Mouse (Mus musculus) layer of hippocampus, adult 9-11 months (tissue): Measurements from ENCODE around the gene Vmn1r40.

Source experiments
- DNase-seq: peaks from one replicate; pipeline ENCODE4 v3.0.0; 2022

The Vmn1r40 gene

DNA sequence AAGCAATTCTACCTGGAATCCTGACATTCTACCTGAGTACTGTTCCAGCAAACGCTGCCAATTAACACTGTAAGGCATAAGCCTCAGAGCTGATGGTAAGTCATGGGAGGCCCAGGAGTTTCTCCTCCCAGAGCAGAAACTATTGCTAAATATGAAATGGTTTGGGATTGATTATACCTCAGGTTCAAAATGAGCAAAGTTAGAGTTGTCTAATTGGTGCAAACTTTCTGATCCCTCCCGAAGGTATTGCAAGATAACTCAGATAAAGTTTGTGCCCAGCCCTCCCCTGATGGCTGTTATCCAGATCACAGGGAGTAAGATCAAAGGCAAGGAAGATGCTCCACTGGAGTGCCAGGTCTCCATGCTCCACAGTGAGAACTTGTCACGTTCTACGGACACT lies at the start of gene Vmn1r40:
Vmn1r40 (plus strand) TSS at position 301 of the 400 bp plus-strand sequence.
- DNase-seq: no peak

DNA sequence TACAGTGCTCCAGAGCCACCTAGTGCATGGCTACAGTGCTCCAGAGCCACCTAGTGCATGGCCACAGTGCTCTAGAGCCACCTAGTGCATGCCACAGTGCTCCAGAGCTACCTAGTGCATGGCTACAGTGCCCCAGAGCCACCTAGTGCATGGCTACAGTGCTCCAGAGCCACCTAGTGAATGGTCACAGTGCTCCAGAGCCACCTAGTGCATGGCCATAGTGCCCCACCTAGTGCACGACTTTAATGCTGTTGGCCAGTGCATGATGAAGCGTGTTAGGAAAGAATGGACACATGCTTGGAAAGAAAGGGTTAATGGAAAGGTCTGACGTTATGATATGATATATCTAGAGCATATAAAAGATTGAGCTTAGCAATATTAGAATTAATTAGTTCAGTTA lies 49.0 kb upstream of the Vmn1r40 start:
- DNase-seq: no peak

DNA sequence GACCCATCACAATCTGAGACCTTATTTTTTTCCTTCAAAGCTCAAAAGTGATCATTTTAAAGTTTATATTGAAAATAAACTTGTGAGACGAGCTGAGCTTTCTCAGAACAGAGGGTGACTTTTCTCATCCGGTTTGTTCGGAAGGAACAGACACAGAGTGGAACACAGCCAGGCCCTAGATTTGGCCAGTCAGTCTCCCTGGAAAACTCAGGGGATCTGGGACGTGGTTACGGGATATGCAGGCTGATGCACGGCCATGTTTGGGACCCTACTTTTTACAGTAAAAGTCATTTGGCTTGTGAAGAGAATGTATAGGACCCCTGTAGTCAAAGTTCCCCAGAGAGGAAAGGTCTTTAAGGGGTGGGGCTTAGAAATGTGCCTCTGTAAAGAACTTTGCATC lies 48.4 kb upstream of the Vmn1r40 start:
- DNase-seq: no peak

DNA sequence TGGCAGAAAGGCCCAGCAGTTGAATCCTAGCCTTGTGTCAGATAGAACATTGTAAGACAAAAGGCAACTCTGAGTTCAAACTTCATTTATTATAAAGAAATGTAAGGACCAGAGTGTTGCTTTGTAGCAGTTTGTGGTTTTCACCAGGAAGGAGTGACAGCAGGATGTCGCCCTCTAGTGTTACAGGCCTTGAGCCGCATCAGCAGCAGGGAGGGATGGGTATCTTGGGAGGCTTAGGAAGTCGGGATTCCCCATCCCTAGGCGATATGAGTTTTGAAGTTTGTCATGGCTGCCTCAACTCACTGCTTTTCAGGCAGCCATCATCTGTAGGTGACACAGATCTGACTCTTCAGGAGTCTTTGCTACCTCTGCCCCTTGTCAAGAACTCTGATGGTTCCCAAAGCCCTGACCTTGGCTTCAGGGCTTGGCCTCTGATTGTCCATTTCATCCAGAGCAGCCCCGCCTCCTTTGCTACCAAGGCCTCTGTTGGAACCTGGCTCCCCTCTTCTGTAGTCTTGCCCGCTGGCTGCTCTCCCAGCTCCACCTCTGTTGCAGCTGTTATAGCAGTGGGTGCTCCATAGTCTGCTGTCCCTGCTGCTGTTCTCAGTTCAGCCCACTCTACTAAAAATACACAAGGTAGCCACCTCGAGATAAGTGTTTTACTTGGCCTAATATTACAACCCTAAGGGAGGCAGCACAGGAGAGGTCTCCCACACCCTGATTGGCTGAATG lies 47.5 kb upstream of the Vmn1r40 start:
- DNase-seq: no peak

DNA sequence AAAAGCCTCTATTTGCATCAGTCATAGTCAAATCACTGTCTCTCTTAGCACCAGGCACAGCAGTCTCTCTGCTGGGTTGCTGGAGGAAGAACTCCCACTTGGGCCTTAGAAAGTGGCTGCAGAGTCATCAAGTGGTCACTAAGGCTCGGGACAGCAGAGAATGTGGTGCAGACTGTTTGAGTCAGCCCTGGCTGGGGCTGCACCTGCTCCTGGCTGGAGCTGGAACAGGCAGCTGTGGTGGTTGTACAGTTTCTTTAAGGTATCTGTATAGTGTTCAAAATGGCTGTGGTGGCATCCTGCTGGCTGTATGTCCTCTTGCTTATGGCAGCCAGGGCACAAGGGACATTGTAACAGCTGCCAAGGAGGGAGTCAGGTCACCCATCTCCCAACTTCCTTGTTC lies 46.9 kb upstream of the Vmn1r40 start:
- no peak for DNase-seq

DNA sequence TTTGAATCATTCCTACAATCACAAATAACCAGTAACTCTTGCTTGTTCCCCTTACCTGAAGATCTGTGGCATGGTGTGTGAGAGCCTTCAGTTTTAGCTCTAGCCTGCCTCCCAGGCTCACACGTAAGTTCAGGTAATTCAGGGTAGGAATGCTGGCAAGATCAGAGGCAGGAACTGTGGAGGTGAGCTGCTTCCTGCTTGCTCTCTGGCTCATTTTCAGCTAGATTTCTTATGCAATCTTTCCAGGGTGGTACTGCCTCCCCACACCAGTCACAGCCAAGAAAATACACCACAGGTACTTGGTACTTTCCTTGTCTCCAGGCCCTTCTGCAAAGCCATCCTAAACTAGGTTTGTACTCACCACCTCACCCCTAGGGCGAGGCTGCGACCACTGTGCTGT lies 44.8 kb upstream of the Vmn1r40 start:
- DNase-seq: no peak

DNA sequence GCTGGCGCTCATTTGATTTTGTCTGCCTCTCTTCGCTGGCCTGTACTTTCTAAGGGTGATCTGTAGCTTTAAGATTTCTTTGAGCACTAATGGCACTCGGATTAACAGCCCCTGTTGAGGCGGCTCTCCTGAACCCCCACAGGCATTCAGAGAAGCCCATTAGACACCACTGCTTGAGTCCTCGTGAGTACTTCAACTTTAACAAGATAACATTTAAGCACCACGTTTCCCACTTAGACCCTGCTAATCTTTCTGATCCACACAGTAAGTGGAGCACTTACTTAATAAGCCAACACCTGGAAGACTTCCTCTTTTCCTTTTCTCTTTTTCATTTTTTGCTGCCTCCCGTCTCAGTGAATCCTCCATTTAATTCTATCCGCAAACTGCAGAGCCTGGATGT lies 42.2 kb upstream of the Vmn1r40 start:
- DNase-seq: no peak

DNA sequence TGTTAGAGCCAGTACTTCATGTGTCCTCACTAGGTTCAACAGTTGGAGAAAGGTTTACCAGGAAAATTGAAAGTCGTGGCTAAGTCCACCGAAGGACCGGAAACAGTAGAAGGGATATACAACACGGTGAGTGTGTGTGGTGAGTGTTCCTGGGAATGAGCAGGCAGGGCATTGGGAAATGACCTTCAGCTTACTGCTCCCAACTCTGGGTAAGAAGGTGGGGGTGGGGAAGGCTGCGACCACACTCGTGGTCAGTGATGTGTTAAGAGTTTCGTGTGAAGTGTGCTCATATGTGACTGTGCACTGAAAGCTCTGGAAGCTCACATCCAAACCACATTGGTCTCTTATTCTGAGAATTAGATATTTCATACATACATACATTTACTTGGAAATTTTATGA lies 41.7 kb upstream of the Vmn1r40 start:
- no peak for DNase-seq

DNA sequence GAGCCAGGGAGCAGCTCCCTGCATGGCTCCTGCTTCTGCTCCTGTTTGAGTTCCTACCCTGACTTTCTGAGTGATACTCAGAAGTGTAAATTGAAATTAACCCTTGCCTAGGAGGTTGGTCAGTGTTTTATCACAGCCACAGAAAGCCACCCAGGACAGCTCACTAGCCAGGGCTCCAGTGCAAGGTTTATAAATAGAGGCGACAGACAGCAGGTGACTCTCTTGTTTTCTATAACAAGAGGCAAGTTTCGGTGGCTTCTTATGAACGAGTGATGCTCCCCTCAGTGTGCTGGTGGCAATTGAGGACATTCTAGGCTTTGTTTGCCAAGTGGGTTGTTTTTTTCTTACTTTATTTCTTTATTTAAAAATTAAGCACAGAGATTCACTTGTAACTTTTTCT lies 40.4 kb upstream of the Vmn1r40 start:
- no peak for DNase-seq

DNA sequence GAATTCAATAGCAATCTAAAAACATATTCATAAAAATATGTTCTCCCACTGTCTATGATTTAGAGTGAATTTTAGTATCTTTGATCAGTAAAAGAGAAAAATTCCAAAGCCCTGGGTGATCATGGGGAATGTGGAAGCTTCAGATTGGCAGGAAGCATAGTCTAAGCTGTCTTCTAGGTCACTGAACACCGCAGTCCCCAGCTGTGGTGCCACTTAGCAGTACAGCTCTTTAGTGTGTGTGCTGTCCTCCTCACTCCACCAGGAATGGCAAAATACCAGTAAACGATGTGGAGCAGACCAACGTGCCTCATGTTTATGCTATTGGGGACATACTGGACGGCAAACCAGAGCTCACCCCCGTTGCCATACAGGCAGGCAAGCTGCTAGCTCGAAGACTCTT lies 37.8 kb upstream of the Vmn1r40 start:
- DNase-seq: no peak

DNA sequence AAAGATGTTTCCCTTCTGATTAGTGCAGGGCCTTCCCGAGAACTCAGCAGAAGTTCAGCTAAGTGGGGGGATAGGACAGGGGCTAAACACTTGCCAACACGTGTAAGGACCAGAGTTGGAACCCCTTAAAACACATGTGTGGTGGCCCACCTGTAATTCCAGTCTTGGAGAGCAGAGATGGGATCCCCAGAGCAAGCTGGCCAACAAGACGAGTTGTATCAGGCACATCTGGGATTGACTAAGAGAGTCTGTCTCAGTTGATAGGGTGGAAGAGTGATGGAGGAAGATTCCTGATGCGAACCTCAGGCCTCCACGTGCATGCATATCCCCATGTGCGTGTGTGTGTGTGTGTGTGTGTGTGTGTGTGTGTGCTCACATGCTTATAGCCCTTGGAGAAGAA lies 35.9 kb upstream of the Vmn1r40 start:
- no peak for DNase-seq

DNA sequence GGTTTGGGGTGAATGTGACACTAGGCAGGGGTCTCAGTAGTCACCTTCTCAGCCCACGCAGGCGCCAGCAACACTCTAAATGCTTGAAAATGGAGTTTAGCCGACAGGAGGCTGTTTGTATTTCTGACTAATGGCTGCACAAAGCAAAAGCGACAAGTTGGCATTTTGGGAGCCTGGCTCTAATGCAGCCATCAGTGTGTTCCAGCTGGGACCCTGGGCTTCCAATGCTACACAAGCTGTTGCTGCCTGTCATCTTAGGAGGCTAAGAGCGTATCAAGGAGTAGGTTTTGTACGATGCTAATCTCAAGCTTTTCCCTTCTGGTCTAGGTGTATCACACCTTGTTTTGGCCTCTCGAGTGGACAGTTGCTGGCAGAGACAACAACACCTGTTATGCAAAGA lies 34.7 kb upstream of the Vmn1r40 start:
- DNase-seq: peak; percentile 72

DNA sequence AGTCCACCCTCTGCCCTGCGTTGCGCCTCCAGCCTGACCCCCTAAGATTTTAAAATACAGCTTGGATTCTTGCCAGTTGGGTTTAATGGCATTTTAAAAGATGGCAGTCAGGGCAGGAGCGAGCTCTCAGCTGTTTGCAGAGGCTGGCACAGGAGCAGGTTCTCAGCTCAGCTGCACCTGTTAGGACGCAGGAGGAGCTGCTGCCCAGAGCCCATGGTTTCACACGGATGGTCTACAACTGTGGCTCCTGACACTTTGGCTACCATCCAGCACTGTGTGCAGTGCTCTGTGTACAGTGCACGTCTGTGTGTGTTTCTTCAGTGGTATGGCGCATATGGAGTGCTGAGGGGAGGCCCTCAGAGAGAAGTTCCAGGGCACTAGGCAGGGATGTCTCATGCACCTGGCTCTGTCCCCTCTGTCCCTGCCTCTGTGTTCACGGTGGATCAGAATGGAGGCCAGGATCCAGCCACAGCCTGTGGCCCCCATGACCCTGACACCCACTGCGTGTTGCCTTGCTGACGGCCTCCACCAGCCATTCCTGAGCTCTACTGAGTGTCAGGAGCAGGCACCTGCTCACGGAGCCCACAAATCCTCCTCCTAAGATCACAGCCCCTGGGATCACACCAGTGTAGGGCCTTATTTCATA lies 34.1 kb upstream of the Vmn1r40 start:
- DNase-seq: no peak

DNA sequence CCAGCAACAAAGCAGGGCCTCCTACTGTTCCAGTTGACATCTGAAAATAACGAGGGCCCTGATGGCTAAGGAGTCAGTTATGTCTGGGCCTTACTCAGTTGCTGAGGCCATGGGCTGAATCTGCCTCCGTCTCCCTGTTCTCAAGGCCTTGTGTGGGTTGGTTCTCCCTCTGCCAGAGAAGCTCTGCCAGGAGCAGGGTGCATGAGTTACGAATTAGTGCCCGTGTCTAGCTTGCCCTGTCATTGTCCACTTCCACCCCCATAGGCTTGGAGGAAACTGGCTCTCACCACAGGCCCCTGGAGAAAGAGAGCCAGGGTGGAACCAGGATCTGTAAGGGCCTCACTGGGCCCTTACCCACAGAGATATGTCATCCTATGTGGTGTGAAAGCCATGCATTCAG lies 28.8 kb upstream of the Vmn1r40 start:
- DNase-seq: no peak

DNA sequence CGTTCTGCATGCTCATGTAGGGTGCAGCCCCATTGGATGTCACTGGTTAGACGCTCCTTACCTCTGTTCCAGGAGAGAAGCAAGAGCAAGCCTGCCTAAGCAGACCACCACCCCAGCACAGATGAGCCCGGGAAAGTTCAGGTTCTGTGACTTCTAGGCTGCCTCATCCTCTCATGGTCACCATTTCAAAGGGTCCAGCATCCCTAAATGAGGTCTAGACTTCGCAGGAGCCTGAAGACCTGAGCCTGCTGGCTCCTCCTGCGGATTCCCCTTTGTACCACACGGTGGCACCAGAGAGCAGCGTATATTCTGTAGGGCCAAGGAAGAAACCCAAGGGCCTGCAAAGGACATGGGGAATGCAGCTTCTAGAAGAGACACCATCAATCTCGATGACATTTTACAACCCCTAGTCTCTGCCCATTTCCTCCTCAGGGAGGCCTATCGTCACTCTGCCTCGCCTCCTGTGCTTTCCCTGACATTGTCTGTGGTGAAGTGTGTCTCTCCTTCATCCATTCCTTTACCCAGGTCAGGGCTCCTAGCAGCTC lies 28.0 kb upstream of the Vmn1r40 start:
- peak; percentile 53 for DNase-seq

DNA sequence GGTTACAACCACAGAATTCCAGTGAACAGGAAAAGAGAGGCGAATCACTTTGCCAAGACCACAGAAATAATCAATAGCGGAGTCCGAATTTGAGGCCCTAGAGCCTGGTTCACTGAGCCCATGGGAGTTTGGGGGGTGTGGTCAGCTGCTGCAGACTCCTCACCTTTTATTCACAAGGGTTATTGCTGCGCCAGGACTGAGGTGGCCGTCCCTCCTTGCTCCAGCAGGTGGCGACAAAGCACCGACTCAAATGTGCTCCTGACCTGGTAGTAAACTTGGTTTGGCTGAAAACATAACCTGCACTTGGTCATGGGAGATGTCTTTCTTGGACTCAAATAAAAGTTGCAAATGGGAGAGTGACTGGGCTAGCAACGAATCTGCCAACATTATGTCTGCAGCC lies 27.2 kb upstream of the Vmn1r40 start:
- peak; percentile 58 for DNase-seq

DNA sequence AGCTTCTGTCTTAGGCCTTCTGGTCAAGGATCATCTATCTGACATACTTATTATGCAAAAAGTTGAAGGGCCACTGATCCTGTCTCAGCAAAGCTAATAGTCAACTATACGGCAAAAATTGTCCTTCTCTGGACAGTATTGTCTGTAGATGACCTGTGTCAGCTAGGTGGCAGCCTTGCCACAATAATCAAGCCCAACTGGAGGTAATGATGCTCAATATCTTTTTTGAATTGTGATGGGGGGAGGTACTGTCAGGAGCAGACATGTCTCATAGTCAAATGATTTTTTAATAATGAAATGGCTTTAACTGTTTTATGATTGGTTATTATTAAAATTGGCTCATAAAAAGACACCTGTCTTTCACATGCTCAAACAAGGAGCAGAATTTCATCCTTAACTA lies 23.1 kb upstream of the Vmn1r40 start:
- DNase-seq: no peak

DNA sequence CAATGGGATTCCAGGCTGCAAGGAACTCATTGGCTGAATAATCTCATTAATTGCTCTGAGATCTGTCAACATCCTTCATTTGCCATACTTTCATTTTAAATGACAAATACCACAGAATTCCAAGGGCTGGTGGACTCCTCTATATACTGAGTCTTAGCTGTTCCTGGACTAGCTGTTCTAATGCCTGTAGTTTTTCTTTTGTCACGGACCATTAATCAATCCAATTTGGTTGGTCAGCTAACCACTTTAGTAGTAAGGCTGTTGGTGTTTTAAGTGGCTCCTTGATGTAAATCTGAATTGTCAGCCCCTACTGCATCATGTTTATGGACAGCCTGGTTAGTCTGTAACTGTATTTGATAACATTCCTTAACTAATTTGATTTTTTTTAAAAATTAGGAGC lies 20.2 kb upstream of the Vmn1r40 start:
- DNase-seq: no peak

DNA sequence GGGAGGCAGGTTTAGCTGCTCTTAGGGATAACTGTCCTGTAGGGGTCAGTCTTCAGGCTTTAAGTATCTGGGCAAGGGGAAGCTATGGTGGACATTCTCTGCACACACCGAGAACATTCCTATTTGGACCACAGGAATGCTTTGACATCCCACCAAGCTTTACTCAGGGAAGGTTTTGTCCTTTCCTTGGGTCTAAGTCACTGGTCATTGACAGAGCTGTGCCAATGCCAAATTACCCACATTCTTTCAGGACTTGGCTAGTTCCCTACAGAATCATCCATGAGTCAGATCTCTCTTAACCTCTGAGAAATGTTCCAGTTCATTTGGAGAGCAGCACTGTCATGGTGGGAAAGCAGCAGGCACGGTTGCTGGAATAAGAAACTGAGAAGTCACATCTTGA lies 716 bp upstream of the Vmn1r40 start:
- DNase-seq: no peak

DNA sequence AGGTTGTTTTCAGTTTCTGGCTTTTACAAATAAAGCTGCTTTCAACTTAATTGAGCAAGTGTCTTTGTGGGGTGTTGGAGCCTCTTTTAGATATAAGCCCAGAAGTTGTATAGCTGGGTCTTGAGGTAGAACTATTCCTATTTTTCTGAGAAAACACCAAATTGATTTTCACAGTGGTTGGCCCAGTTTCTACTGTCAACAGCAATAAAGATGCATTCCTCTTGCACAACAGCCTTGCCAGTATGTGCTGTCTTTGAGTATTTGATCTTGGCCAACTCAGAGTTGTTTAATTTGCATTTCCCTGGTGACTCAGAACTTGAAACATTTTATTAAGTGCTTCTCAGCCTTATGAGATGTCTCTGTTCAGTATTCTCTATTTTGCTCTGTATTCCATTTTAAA lies 10.7 kb downstream of the Vmn1r40 start:
- no peak for DNase-seq

DNA sequence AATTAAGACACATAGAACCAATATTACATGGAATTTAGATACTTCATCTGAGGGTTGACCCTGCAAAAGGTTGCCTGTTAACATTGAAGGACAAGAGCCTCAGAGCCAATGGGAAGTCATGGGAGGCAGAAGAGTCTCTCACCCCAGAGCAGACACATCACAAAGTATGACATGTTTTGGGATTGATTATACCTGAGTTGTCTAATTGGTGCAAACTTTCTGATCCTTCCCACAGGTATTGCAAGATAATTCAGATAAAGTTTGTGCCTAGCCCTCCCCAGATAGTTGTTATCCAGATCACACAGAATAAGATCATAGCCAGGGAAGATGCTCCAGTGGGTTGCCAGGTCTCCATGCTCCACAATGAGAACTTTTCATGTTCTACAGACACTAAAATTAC lies 33.1 kb downstream of the Vmn1r40 start, which contains the start of gene Vmn1r41:
Vmn1r41 (plus strand) TSS at position 301 of the 400 bp plus-strand sequence.
- no peak for DNase-seq

DNA sequence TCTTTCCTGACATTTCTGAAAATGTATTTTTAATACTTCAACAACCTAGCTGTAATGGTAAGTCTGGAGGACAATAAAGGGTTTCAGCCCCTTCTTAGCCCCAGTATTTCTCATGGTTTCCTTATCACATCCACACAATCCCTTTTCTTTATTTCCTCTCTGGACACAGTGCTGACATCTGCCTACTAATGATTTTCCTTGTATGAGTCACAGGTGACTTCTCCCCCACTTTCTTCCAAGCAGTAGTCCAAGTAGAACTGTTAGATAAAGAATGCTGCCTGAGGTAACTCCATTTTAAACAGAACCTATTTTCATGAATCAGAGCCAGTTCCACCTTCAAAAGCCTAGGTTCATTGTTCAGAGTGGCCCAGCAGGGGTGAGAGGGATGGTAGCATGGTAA lies 35.5 kb downstream of the Vmn1r40 start:
- DNase-seq: no peak
